Mouse (Mus musculus): ENCODE data around the gene Lgr4. TPM values are rescaled to one million over a fixed set of nuclear protein-coding genes. Genes with fewer than 3 reads are reported as not detected.

Gene Lgr4
- total RNA-seq, 2 experiments from 2014 or later = 24.8 to 25.4 TPM

DNA sequence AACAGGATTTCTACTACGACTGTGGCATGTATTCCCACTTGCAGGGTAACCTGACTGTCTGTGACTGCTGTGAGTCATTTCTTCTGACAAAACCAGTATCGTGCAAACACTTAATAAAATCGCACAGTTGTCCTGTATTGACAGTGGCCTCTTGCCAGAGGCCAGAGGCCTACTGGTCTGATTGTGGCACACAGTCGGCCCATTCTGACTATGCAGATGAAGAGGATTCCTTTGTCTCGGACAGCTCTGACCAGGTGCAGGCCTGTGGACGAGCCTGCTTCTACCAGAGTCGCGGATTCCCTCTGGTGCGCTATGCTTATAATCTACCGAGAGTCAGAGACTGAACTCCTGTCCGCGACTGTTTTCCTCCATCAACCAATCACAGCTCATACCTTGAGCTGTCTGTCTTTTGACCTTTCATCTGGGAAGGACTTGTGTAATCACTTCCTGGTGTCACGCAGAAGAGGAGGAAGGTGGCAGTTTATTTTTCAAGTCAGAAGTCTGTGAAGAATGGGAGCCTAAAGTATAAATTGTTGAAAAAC is 94.8 kb downstream of the Lgr4 start:
- DNase-seq (ENCODE audit: low spot score in 2 of 2) = no peak

DNA sequence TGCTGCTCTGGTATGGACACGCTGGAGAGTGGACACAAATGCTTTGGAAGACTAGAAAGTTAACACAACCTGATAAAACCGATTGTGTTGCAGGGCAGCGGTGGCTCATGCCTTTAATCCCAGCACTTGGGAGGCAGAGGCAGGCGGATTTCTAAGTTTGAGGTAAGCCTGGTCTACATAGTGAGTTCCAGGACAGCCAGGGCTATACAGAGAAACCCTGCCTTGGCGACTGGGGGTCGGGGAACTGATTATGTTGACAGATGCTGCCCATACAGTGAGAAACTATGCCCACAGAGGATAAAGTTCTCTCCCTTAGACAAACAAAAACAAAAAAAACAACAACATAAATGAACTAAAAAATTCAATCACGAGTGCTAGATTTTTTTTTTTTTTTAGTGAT is 99.6 kb downstream of the Lgr4 start:
- DNase-seq (ENCODE audit: low spot score in 2 of 2) = no peak

DNA sequence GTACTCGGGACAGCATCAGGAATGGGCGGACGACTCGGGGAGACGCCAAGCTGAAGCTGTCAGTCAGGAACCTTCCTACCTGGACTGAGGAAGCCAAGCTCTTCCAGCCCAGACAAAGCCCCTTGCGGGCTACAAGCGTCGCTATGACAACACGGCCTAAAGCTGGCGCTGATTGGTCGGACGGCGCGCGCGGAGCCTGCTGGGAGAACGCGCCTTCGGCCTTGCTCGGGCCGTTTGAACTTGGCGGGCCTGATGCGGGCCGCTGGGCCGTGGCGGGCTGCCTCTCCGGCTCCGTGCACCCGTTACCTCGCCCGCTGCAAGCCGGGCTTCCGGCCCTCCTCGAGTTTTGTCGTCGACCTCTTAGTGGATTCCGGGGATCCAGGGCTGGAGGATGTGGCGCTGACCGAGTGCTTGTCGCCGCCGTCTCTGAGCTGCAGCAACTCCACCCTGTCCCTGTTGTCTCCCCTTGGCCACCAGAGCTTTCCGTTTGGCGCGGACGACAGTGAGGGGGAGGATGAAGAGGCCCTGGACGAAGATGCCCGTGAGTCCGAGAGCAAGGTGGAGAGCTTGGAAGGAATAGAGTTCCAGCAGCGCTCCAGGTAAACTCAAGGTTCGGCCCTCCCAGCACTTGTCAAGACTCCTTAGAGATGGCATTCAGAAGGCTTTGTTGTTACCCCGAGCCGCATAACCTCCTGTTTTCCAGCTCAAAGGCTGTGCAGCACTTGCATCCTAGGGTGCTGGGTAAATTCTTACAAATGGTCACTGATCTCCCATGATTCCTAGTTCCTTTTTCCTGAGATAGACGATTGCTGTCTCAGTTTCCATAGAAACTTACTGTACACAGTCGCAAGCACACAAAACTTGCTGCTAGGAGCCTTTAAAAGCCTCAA is 100.4 kb downstream of the Lgr4 start, which contains the start of gene Ccdc34:
Gene Ccdc34, plus strand, starts transcription at position 202 of the 890 bp plus-strand sequence.
- peak; percentile 87 to 90 for DNase-seq (ENCODE audit: low spot score in 2 of 2)

DNA sequence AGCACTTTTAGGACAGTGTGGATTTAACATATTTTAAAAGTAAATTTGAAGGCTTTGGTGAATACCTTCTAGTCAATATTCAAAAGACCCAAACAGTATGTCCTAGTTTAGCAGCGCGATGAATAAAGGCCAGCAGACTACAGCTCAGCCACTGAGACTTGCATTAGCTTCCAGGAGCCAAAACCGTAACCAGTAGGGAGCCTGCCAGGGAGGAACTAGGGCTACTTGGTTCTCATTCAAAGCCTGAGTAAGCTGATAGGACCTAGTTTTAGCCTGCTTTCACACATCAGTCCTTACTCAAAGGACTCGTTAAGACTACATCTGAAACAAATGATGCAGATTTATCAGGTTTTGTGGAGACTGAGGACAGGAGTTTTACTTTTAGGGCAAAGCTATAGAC is 102.2 kb downstream of the Lgr4 start:
- DNase-seq (ENCODE audit: low spot score in 2 of 2) = no peak

DNA sequence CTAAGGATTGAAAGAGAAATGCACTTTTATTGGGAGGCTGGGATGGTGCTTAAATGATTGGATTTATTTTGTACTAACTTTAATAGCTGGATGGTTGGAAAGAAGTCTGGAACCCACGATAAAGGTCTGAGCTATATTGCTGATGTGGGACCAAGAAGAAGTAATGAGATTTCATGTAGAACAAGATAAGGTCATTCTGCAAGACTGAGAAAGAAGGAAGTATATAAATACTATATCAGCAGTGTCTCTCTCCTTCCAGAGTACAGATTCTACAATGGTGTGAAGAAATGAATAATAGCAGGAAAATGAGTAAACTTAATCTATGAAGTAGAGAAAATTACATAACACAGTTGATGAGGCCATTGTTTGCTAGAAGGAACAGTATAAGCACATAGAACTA is 103.0 kb downstream of the Lgr4 start:
- DNase-seq (ENCODE audit: low spot score in 2 of 2) = no peak

DNA sequence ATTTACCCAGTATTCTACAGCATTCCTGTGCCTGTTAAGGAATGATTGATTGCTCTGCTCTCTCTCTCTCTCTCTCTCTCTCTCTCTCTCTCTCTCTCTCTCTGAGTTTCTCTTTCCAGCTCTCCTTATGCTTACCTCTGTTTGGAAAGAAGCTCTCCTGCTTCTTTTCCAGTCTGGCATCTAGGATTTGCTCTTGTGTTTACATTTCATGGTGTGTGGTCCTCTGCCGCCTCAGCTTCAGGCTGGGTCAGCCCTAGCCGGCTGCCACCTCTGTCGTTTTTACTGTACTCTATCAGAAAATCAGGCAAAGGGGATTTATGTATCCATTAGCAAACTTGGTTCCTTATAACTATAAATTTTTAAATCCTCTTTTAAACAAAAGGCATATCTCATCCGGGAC is 118.8 kb downstream of the Lgr4 start:
- no peak for DNase-seq (ENCODE audit: low spot score in 2 of 2)

DNA sequence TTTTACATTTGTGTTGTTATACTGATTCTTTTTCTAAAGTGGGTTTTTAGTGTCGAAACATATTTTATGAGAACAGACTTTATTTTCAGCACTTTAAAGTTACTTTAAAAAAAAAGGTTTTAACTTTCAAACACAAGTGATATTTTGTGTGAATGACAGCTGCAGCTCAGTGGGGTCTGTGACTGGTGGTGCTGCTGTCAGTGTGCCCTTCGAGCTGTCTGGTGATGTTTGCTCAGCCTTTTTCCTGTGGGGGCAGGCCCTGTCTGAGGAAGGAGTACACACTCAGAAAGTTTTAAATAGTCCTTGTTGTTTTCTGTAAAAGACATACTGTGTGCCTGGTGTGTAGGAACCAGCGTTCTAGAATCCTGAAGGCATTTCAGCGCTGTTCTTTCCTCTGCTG is 119.2 kb downstream of the Lgr4 start:
- DNase-seq (ENCODE audit: low spot score in 2 of 2) = no peak

DNA sequence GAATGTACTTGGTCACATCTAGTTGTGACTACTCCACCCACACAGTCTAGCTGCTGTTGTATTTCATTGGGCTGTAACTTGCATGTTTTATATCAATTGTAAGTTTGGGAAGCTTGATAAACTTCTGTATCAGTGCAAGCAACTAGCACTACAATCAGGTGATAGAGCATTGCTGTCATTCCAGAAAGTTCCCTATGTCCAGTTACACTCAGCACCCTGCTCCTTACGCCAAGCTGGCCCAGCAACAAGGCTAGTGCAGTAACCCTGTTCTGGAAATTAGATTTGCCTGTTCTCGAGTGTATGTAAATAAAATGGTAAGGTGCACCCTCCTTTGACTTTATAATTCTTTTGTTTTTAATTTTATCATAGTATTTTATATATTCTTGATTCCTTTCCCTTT is 119.8 kb downstream of the Lgr4 start:
- DNase-seq (ENCODE audit: low spot score in 2 of 2) = no peak

DNA sequence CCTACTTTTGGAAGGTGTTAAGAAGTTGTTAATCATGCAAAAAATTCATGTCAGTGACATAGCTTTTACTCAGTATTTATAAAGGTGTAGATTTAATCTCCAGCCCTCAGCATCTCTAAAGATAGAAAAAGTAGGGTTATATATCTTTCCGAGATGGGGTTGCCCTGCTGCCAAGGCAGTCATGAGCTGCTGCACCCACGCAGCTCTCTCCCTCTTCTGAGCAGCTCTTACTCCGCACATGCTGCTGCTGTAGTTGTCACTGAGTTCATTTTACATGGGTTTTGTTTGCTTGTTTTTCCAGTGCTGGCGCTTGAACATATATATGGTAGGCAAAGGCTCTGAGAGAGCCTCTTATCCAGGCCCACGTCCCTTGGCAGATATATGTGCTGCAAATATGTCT is 120.9 kb downstream of the Lgr4 start:
- DNase-seq (ENCODE audit: low spot score in 2 of 2) = no peak

DNA sequence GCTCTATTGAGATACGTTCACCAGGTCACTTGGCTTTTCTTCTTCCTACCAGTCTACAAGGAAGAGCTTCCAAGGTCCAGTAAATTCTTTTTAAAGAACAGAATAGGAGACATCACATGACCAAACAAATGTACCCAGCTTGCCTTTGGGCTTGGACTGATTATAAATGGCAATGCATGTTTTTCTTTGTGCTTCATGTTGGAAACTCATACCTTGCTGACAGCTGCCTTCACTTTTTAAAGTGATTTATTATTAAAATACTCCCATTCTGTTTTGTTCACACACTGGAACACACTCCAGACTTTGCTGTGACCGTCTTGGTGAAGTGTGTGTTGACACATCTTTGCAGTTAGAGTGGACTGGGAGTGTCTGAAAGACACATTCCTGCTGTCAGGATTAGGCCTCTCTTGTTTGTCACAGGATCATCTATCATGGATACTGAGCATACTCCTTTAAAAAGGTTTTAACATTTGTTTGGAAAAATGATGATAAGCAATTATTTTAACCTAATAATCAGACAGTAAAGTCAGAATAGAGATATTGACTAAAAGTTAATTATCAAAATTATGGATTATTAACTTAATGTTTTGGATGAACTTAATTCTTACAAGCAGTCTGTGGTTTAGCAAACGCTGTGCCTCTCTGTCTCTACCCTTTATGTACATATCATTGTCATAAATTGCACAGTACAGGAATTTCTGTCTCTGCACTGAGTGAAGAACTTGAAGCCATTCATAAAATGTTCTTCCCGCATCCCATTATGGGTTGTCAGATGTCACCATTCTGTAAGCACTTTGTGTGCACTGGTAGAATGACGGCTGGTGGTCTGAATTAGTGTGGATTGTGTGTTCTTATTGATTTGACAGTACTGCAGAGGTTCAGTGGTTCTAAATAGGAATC is 125.7 kb downstream of the Lgr4 start:
- DNase-seq (ENCODE audit: low spot score in 2 of 2) = no peak

DNA sequence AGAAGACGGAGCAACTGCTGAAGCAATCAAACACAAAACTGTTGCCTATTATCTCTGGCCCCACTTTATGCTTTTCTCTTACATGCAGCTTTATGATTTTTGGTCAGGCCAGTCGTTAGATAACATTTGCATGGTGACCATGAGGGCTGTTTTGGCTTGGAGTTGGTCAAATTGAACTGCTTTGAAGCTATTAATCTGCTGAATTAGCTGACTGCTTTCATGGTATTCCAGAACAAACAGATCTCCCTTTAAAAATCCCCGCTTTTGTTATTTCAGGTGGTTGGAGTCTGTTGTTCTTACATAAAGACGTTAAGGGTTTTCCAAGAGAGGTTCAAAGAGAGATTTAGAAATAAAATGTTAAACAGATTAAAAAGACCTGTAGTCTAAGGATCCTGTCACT is 141.0 kb downstream of the Lgr4 start:
- DNase-seq (ENCODE audit: low spot score in 2 of 2) = no peak

DNA sequence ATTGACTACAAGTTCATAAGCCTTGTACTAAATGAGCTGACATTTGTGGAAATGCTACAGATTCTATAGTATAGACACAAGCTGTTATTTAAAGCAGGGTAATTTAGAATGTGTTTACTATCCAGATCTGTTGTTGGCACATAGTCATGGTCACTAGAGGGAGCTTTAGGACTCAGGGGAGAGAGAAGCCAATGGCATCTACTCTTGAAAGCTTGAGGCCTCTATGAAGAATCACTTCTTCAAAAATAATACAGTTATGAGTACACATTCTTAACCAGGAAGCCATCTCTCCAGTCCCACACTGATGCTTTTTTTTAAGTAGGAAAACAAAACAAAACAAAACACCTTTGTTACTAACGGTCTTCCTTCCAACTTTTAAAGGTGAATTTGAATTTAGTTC is 145.7 kb downstream of the Lgr4 start:
- DNase-seq (ENCODE audit: low spot score in 2 of 2) = no peak

Other genes starting within 250 kb of the Lgr4 start
- 10 to 100 TPM; 27.1 to 29.6 TPM for gene Bdnf, start 242.9 kb upstream of the Lgr4 start, total RNA-seq (2021)
- gene Lin7c, start 26.8 kb upstream of the Lgr4 start, total RNA-seq (2021) = 100 to 1,000 TPM; 142 to 160 TPM
- 10 to 100 TPM; 24.3 to 25.5 TPM for gene Ccdc34, start 100.2 kb downstream of the Lgr4 start, total RNA-seq (2021)

Data from layer of hippocampus, postnatal 10 days (tissue).